In the genomic region with DNA sequence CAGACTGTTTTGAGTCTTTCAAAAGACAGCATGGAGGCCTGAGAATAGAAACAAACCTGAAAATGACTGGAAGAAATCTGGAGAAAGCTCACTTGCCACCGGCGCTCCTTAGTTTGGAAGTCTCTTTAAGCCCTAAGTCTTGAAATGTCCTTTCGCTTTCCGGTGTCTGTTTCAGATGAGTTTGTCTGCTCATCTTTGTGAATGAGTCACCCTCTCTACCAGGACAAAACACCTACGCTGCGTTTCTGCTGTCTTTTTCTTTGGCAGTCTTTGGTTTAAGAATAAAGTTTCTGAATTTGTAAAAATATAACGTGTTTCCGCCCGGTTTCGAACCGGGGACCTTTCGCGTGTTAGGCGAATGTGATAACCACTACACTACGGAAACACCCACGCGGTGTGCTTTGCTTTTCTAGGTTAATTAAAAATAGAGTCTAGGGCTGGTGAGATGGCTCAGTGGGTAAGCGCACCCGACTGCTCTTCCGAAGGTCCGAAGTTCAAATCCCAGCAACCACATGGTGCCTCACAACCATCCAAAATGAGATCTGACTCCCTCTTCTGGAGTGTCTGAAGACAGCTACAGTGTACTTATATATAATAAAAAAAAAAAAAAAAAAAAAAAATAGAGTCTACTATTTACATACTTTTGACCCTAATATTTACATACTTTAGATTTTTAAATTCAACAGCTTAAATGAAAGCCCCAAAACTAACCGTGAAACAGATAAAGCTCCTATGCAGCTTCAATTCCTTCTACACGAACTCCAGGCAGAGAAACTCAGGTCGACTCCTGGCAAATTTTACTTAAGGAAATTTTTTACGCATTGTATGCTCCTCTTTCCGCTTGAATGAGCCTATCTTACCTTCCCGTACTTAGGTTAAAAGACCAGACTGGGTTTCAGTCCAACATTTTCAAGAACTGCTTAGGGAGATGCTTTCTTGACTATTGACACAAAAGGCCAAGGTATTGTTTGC, we compare ENCODE assay signal across 8 mouse cellular contexts. TPM values are rescaled to one million over a fixed set of nuclear protein-coding genes. Genes with fewer than 3 reads are reported as not detected.
DNase-seq lines count a peak whose midpoint lies in the region; ATAC-seq and TF ChIP-seq lines count a peak whose summit lies in the region.

No protein-coding gene starts in this region.

- no peaks in the 10 kb centered on the region for H3K79me2 ChIP-seq in CH12.LX (replicated peaks; ENCODE audit: control insufficient read depth, extremely low read depth, insufficient read depth, poor library complexity, severe bottlenecking)

- H3K27me3 ChIP-seq in CH12.LX (replicated peaks) = peaks cover 46% of the 10 kb centered on the region
- peaks cover 70% of the 10 kb centered on the region for H3K27me3 ChIP-seq in heart, embryonic 13.5 days (replicated peaks)
- H3K27me3 ChIP-seq in liver, embryonic 13.5 days = peaks cover 40% of the 10 kb centered on the region
- peaks cover 69% of the 10 kb centered on the region for H3K27me3 ChIP-seq in neural tube, embryonic 12.5 days (replicated peaks)

- 15% methylated on average over 27 of the region's 27 CpGs for WGBS in heart, embryonic 13.5 days
- 10% methylated on average over 27 of the region's 27 CpGs for WGBS in liver, embryonic 13.5 days (ENCODE audit: insufficient replicate concordance)
- 17% methylated on average over 27 of the region's 27 CpGs for WGBS in neural tube, embryonic 12.5 days

- peak overlapping the region; percentile 80 for H3K4me2 ChIP-seq in CH12.LX (ENCODE audit: insufficient read depth, low read depth, poor library complexity, severe bottlenecking)
- H3K4me2 ChIP-seq in heart, embryonic 13.5 days = peak overlapping the region; percentile 62
- peak overlapping the region; percentile 60 for H3K4me2 ChIP-seq in liver, embryonic 13.5 days
- H3K4me2 ChIP-seq in neural tube, embryonic 12.5 days (replicated peaks) = no peak overlapping the region

- DNase-seq in CH12.LX (ENCODE audit: extremely low read depth) = peak; percentile 95
- DNase-seq in adrenal gland, adult 8-10 months = peak; percentile 69
- peak; percentile 68 for DNase-seq in kidney, postnatal 14 days
- peak; percentile 86 for DNase-seq in liver, embryonic 13.5 days
- DNase-seq in thymus, postnatal 14 days = peak; percentile 86

- H3K27ac ChIP-seq in CH12.LX (ENCODE audit: insufficient read depth, low read depth) = no peak overlapping the region
- no peak overlapping the region for H3K27ac ChIP-seq in heart, embryonic 13.5 days (replicated peaks)
- no peak overlapping the region for H3K27ac ChIP-seq in liver, embryonic 13.5 days
- no peak overlapping the region for H3K27ac ChIP-seq in neural tube, embryonic 12.5 days

- no peaks in the 10 kb centered on the region for H3K9me3 ChIP-seq in CH12.LX (replicated peaks; ENCODE audit: low read length)
- H3K9me3 ChIP-seq in heart, embryonic 13.5 days = peaks cover 4% of the 10 kb centered on the region; the same call in 1 of the 2 replicates
- no peaks in the 10 kb centered on the region for H3K9me3 ChIP-seq in liver, embryonic 13.5 days (replicated peaks)
- H3K9me3 ChIP-seq in neural tube, embryonic 12.5 days = no peaks in the 10 kb centered on the region

- TF ChIP-seq RAD21 in CH12.LX (IDR thresholded peaks at IDR 0.05; ENCODE audit: low read depth, low read length) = no peak

- TF ChIP-seq EP300 in CH12.LX (IDR thresholded peaks at IDR 0.05; ENCODE audit: low read length) = no peak

- dilution Hi-C loops in CH12.LX (cut with MboI; ENCODE audit: extremely low pct_ligation_motif_present, extremely low pct_unique_long_range_greater_than_20kb, low sequenced_read_pairs) = no loop called here

- H3K4me3 ChIP-seq in CH12.LX (replicated peaks in 1 of 3; ENCODE audit: low read depth in 2 of 3, low read length in 2 of 3, poor library complexity in 1 of 3) = peak overlapping the region; percentile 18 to 28 (median 27)
- peak overlapping the region; percentile 35 for H3K4me3 ChIP-seq in heart, embryonic 13.5 days
- peak overlapping the region; percentile 39 for H3K4me3 ChIP-seq in liver, embryonic 13.5 days (replicated peaks)
- no peak overlapping the region for H3K4me3 ChIP-seq in neural tube, embryonic 12.5 days

- TF ChIP-seq POLR2A in CH12.LX (IDR thresholded peaks at IDR 0.05; ENCODE audit: low read depth, low read length) = no peak

- H3K4me1 ChIP-seq in CH12.LX (ENCODE audit: control insufficient read depth in 1 of 2, insufficient read depth in 2 of 2) = peaks cover 0 to 10% of the 10 kb centered on the region in 2 experiments; a peak in 2 of 4 replicates
- peaks cover 12% of the 10 kb centered on the region for H3K4me1 ChIP-seq in heart, embryonic 13.5 days
- peaks cover 34% of the 10 kb centered on the region for H3K4me1 ChIP-seq in liver, embryonic 13.5 days (replicated peaks)
- no peaks in the 10 kb centered on the region; the same call in 1 of the 2 replicates for H3K4me1 ChIP-seq in neural tube, embryonic 12.5 days

- ATAC-seq in erythroblast, adult 5-6 weeks (replicated peaks; ENCODE audit: low FRiP score, poor library complexity, severe bottlenecking) = peak; percentile 86
- no peak for ATAC-seq in heart, embryonic 13.5 days (ENCODE audit: extremely low read depth, insufficient number of reproducible peaks, low FRiP score, low TSS enrichment)
- ATAC-seq in liver, embryonic 13.5 days (ENCODE audit: low read depth) = peak; percentile 86
- peak; percentile 53; the same call in 1 of the 2 replicates for ATAC-seq in neural tube, embryonic 12.5 days (ENCODE audit: low FRiP score, low read depth)

- H3K9ac ChIP-seq in CH12.LX (ENCODE audit: insufficient read depth, low read depth) = peak overlapping the region; percentile 14; the same call in 1 of the 2 replicates
- H3K9ac ChIP-seq in heart, embryonic 13.5 days = no peak overlapping the region
- peak overlapping the region; percentile 2; the same call in 1 of the 2 replicates for H3K9ac ChIP-seq in liver, embryonic 13.5 days
- no peak overlapping the region for H3K9ac ChIP-seq in neural tube, embryonic 12.5 days

- peak in 1 of 2 experiments; percentile 23; a peak in 1 of 4 replicates for TF ChIP-seq CTCF in CH12.LX (conservative IDR thresholded peaks at IDR 0.05 in 1 of 2, IDR thresholded peaks at IDR 0.05 in 1 of 2; ENCODE audit: low read depth in 2 of 2, low read length in 2 of 2)

- in situ Hi-C loops in CH12.LX (cut with MboI; ENCODE audit: low pct_ligation_motif_present, low pct_unique_long_range_greater_than_20kb, low sequenced_read_pairs) = loop anchor here (25.0 kb wide), 1 partner anchor 603 kb away; a partner anchor contains a TSS

- no peaks in the 10 kb centered on the region for H3K36me3 ChIP-seq in CH12.LX (replicated peaks in 1 of 2; ENCODE audit: control insufficient read depth in 1 of 2, insufficient read depth in 1 of 2, low read length in 1 of 2)
- no peaks in the 10 kb centered on the region for H3K36me3 ChIP-seq in heart, embryonic 13.5 days
- H3K36me3 ChIP-seq in liver, embryonic 13.5 days = no peaks in the 10 kb centered on the region
- no peaks in the 10 kb centered on the region for H3K36me3 ChIP-seq in neural tube, embryonic 12.5 days

RNA-seq across cellular contexts. Expression of a gene that starts 6.2 kb away (rescaled TPM):
- total RNA-seq in CH12.LX (2012; rRNA removed) = 0.38 and 0.47 TPM in 2 replicates
- total RNA-seq in CH12.LX (2014; rRNA removed) = 0.69 and 1.4 TPM in 2 replicates
- 0.36 and 0.44 TPM in 2 replicates for polyA plus RNA-seq in CH12.LX (2012; ENCODE audit: insufficient read length, low read depth)
- total RNA-seq in adrenal gland, adult 8-10 months (2022) = under 1 TPM in 2 of 4 experiments, not detected in 2; 0.63 to 0.70 TPM
- total RNA-seq in erythroblast, adult 5-6 weeks (2015; ENCODE audit: low replicate concordance) = 2.7 and 6.3 TPM in 2 replicates
- 1.8 and 2.2 TPM in 2 replicates for total RNA-seq in erythroblast, adult 5-6 weeks (2017; ENCODE audit: low replicate concordance)
- 0.59 and 3.3 TPM in 2 replicates for polyA plus RNA-seq in heart, embryonic 13.5 days (2015; fragmentation: Nextera tagmentation; extraction: Ambion mirVana)
- 0.25 and 0.39 TPM in 2 replicates for polyA plus RNA-seq in liver, embryonic 13.5 days (2015; fragmentation: Nextera tagmentation; extraction: Ambion mirVana)
- polyA plus RNA-seq in neural tube, embryonic 12.5 days (2016; fragmentation: Nextera tagmentation; extraction: Ambion mirVana) = 0.41 TPM in 1 of 2 replicates, not detected in the other

RNA-seq across cellular contexts. Expression of a gene that starts 19.6 kb away (rescaled TPM):
- total RNA-seq in CH12.LX (2012; rRNA removed) (628 and 652 TPM in 2 replicates), CH12.LX (2014; rRNA removed) (4.9 and 8.1 TPM in 2 replicates)
- 2.3 and 4.5 TPM in 2 replicates for polyA plus RNA-seq in CH12.LX (2012; ENCODE audit: insufficient read length, low read depth)
- total RNA-seq in adrenal gland, adult 8-10 months (2022) = 10 to 100 TPM in 2 of 4 experiments, 1 to 10 TPM in 1, not detected in 1; 6.0 to 18.5 (median 12.6) TPM
- 2.5 TPM in 1 of 2 replicates, not detected in the other for total RNA-seq in erythroblast, adult 5-6 weeks (2015; ENCODE audit: low replicate concordance)
- 462 and 930 TPM in 2 replicates for total RNA-seq in erythroblast, adult 5-6 weeks (2017; ENCODE audit: low replicate concordance)
- 4.1 and 11.0 TPM in 2 replicates for polyA plus RNA-seq in heart, embryonic 13.5 days (2015; fragmentation: Nextera tagmentation; extraction: Ambion mirVana)
- polyA plus RNA-seq in liver, embryonic 13.5 days (2015; fragmentation: Nextera tagmentation; extraction: Ambion mirVana) = 3.6 and 18.3 TPM in 2 replicates
- 3.3 and 13.9 TPM in 2 replicates for polyA plus RNA-seq in neural tube, embryonic 12.5 days (2016; fragmentation: Nextera tagmentation; extraction: Ambion mirVana)

RNA-seq across cellular contexts. Expression of a gene that starts 19.9 kb away (rescaled TPM):
- total RNA-seq in CH12.LX (2012; rRNA removed) (2,586 and 2,636 TPM in 2 replicates), CH12.LX (2014; rRNA removed) (38.2 and 47.2 TPM in 2 replicates)
- 3.7 and 8.1 TPM in 2 replicates for polyA plus RNA-seq in CH12.LX (2012; ENCODE audit: insufficient read length, low read depth)
- total RNA-seq in adrenal gland, adult 8-10 months (2022) = 10 to 100 TPM; 22.5 to 31.6 (median 25.4) TPM
- total RNA-seq in erythroblast, adult 5-6 weeks (2015; ENCODE audit: low replicate concordance) = 14.6 and 64.4 TPM in 2 replicates
- total RNA-seq in erythroblast, adult 5-6 weeks (2017; ENCODE audit: low replicate concordance) = 627 and 660 TPM in 2 replicates
- 3.1 and 3.4 TPM in 2 replicates for polyA plus RNA-seq in heart, embryonic 13.5 days (2015; fragmentation: Nextera tagmentation; extraction: Ambion mirVana)
- 3.5 and 3.7 TPM in 2 replicates for polyA plus RNA-seq in liver, embryonic 13.5 days (2015; fragmentation: Nextera tagmentation; extraction: Ambion mirVana)
- polyA plus RNA-seq in neural tube, embryonic 12.5 days (2016; fragmentation: Nextera tagmentation; extraction: Ambion mirVana) = 5.2 and 9.5 TPM in 2 replicates

RNA-seq across cellular contexts. Expression of a gene that starts 25.4 kb away (rescaled TPM):
- 768 and 812 TPM in 2 replicates for total RNA-seq in CH12.LX (2012; rRNA removed)
- 29.9 and 35.7 TPM in 2 replicates for total RNA-seq in CH12.LX (2014; rRNA removed)
- polyA plus RNA-seq in CH12.LX (2012; ENCODE audit: insufficient read length, low read depth) = 6.4 TPM in 2 replicates
- total RNA-seq in adrenal gland, adult 8-10 months (2022) = 10 to 100 TPM; 42.6 to 80.0 (median 56.7) TPM
- 32.4 and 38.2 TPM in 2 replicates for total RNA-seq in erythroblast, adult 5-6 weeks (2015; ENCODE audit: low replicate concordance)
- total RNA-seq in erythroblast, adult 5-6 weeks (2017; ENCODE audit: low replicate concordance) = 129 and 151 TPM in 2 replicates
- 10.8 and 11.3 TPM in 2 replicates for polyA plus RNA-seq in heart, embryonic 13.5 days (2015; fragmentation: Nextera tagmentation; extraction: Ambion mirVana)
- 38.8 and 52.6 TPM in 2 replicates for polyA plus RNA-seq in liver, embryonic 13.5 days (2015; fragmentation: Nextera tagmentation; extraction: Ambion mirVana)
- polyA plus RNA-seq in neural tube, embryonic 12.5 days (2016; fragmentation: Nextera tagmentation; extraction: Ambion mirVana) = 20.1 and 23.9 TPM in 2 replicates

RNA-seq across cellular contexts. Expression of a gene that starts 27.0 kb away (rescaled TPM):
- total RNA-seq in CH12.LX (2012; rRNA removed) = 576 and 708 TPM in 2 replicates
- 21.8 and 22.0 TPM in 2 replicates for total RNA-seq in CH12.LX (2014; rRNA removed)
- polyA plus RNA-seq in CH12.LX (2012; ENCODE audit: insufficient read length, low read depth) = 7.3 and 13.0 TPM in 2 replicates
- 10 to 100 TPM in 3 of 4 experiments, 1 to 10 TPM in 1; 8.7 to 18.8 (median 13.1) TPM for total RNA-seq in adrenal gland, adult 8-10 months (2022)
- total RNA-seq in erythroblast, adult 5-6 weeks (2015; ENCODE audit: low replicate concordance) = 3.7 and 12.3 TPM in 2 replicates
- 705 and 715 TPM in 2 replicates for total RNA-seq in erythroblast, adult 5-6 weeks (2017; ENCODE audit: low replicate concordance)
- polyA plus RNA-seq in heart, embryonic 13.5 days (2015; fragmentation: Nextera tagmentation; extraction: Ambion mirVana) = 15.8 and 19.9 TPM in 2 replicates
- 17.9 and 18.6 TPM in 2 replicates for polyA plus RNA-seq in liver, embryonic 13.5 days (2015; fragmentation: Nextera tagmentation; extraction: Ambion mirVana)
- polyA plus RNA-seq in neural tube, embryonic 12.5 days (2016; fragmentation: Nextera tagmentation; extraction: Ambion mirVana) = 43.6 and 46.1 TPM in 2 replicates

Comparison
In these comparisons a context has a peak if more than half of its experiments do, and no peak if none do; other contexts are left out.
1. H3K9ac ChIP-seq: peak in CH12.LX (single experiment) and liver, embryonic 13.5 days (single experiment); none in heart, embryonic 13.5 days (single experiment) and neural tube, embryonic 12.5 days (single experiment).
2. Peak in every context shown above with its lines, with median percentiles within 50 percentile points of each other: DNase-seq.